Mouse (Mus musculus) intestine, embryonic 14.5 days (tissue): ENCODE results near the gene Dusp18. TPM values are rescaled to one million over a fixed set of nuclear protein-coding genes. Genes with fewer than 3 reads are reported as not detected.

Source experiments
- ATAC-seq: fragments of 200-750 bp; cut with Nextera tagmentation; replicated peaks from 2 replicates; pipeline ENCODE4 v1.8.0; 2017; ENCODE audit warnings: low read depth, moderate number of reproducible peaks, moderate TSS enrichment, moderate library complexity; ENCODE audit not compliant: low FRiP score, low TSS enrichment
- DNase-seq: peaks from one replicate; pipeline ENCODE4 v3.0.0-alpha.2; 2018; ENCODE audit warnings: low spot score
- H3K27ac ChIP-seq: fragments of 300-500 bp; sonication (generic); 2 replicates; pipeline ENCODE4 v1.5.1; 2014; ENCODE audit warnings: low read depth, mild to moderate bottlenecking, control low read depth
- H3K27me3 ChIP-seq: fragments of 300-500 bp; sonication (generic); replicated peaks from 2 replicates; pipeline ENCODE4 v1.6.1; 2014; ENCODE audit warnings: low read length, control low read depth; ENCODE audit not compliant: control insufficient read depth, insufficient read depth
- H3K36me3 ChIP-seq: fragments of 300-500 bp; sonication (generic); 2 replicates; pipeline ENCODE4 v1.6.1; 2014; ENCODE audit warnings: low read length, control low read depth; ENCODE audit not compliant: control insufficient read depth, insufficient read depth
- H3K4me1 ChIP-seq: fragments of 300-500 bp; sonication (generic); replicated peaks from 2 replicates; pipeline ENCODE4 v1.6.1; 2014; ENCODE audit warnings: low read length, control low read depth, mixed read lengths; ENCODE audit not compliant: control insufficient read depth, insufficient read depth
- H3K4me2 ChIP-seq: fragments of 300-500 bp; sonication (generic); 2 replicates; pipeline ENCODE4 v1.6.1; 2014; ENCODE audit warnings: low read length
- H3K4me3 ChIP-seq: fragments of 300-500 bp; sonication (generic); 2 replicates; pipeline ENCODE4 v1.5.1; 2014; ENCODE audit warnings: low read depth, low read length, control low read depth, mixed read lengths
- H3K9ac ChIP-seq: fragments of 300-500 bp; sonication (generic); 2 replicates; pipeline ENCODE4 v1.6.1; 2014; ENCODE audit warnings: mild to moderate bottlenecking, low read length
- H3K9me3 ChIP-seq: fragments of 300-500 bp; sonication (generic); 2 replicates; pipeline ENCODE4 v1.6.1; 2016; ENCODE audit warnings: low read length, control low read depth; ENCODE audit not compliant: control insufficient read depth
- whole genome bisulfite sequencing: fragments of 180-500 bp; shearing (Covaris S2); extraction: QIAGEN DNeasy Blood & Tissue Kit; methylation state at CpG from one replicate; pipeline ENCODE4 v1.1.7; 2014; 5-methylcytosine and 5-hydroxymethylcytosine counted together
- polyA plus RNA-seq: library from polyadenylated mRNA; unstranded; fragments of >200 nt; fragmentation: Nextera tagmentation; extraction: Ambion mirVana; gene quantifications from 2 replicates; pipeline ENCODE4 v1.2.1, GENCODE M21; 2014

The Dusp18 gene
- polyA plus RNA-seq, 1 experiment from 2014 or later, result 8.3 TPM

DNA sequence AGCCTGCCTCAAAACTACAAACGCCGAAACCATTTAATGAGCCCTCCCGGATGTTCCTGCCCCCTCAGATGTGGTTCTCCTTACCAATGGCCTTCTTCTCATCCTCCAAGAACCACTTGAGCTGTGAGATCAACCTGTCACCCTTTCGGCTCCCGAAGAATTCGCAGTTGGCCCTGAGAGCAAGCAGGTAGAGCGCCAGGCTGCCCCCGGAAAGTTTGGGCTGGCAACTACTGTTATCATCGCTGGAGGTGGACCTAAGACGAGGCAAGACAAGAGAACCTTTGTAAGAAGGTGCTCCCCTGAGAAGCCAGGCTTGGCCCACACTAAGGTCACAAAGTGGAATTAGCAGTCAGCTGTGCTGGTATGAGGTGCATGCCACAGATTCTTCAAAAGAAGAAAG lies 30.9 kb downstream of the Dusp18 start:
- peaks cover 29% of the 10 kb centered on the region; the same call in 1 of the 2 replicates for H3K36me3 ChIP-seq
- WGBS, result 93% methylated on average over 10 of the region's 10 CpGs
- H3K4me2 ChIP-seq, result no peak overlapping the region
- no peaks in the 10 kb centered on the region for H3K4me1 ChIP-seq
- no peaks in the 10 kb centered on the region for H3K9me3 ChIP-seq
- H3K4me3 ChIP-seq, result no peak overlapping the region
- DNase-seq (no peak), ATAC-seq (no peak)
- no peaks in the 10 kb centered on the region for H3K27me3 ChIP-seq
- no peak overlapping the region for H3K27ac ChIP-seq
- H3K9ac ChIP-seq, result no peak overlapping the region

DNA sequence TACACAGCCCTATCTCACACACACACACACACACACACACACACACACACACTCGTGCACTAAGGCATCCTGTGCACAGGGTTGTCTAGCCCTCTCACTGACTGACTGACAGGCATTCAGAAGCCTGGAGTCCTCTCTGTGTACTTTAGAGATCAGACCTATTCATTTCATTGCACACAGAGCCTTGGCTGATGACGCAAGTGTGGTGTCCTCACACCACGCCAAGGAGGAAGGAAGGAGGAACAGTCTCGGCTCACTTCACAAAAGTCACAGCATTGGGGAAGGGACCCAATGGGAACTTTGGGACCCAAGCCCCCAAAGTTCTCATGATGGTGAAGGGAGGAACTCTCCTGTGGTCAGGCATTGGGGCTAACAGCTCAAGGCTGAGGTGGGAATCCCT lies 35.0 kb downstream of the Dusp18 start:
- WGBS, result 82% methylated on average over 4 of the region's 4 CpGs
- ATAC-seq (no peak), DNase-seq (no peak)
- H3K4me3 ChIP-seq, result no peak overlapping the region
- H3K27me3 ChIP-seq, result no peaks in the 10 kb centered on the region
- peaks cover 17% of the 10 kb centered on the region; the same call in 1 of the 2 replicates for H3K36me3 ChIP-seq
- no peaks in the 10 kb centered on the region for H3K9me3 ChIP-seq
- peaks cover 7% of the 10 kb centered on the region; the same call in 1 of the 2 replicates for H3K4me1 ChIP-seq
- no peak overlapping the region for H3K9ac ChIP-seq
- no peak overlapping the region for H3K4me2 ChIP-seq
- H3K27ac ChIP-seq, result no peak overlapping the region

DNA sequence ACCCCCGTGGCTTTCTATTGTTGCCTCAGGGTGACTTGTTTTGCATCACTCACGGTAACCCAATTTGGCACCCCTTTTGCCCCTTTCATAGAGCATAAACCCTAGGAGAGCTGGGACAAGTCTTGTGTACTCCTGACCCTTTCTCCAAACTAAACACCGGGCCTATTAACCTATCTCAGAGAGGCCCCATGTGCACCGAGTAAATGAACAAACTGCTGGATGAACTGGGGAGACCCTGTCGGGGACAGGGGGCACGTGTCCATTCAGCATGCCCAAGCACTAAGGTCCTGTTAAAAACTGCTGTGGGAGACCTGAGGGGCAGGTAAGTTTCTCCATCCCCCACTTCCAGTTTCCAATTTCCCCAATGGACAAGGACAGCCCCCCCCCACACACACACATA lies 35.9 kb downstream of the Dusp18 start:
- Histone ChIP-seq H3K4me3 (peak overlapping the region; percentile 49; the same call in 1 of the 2 replicates), H3K4me2 (peak overlapping the region; percentile 65), H3K36me3 (peaks cover 10% of the 10 kb centered on the region; the same call in 1 of the 2 replicates), H3K9ac (peak overlapping the region; percentile 34; the same call in 1 of the 2 replicates), H3K27ac (no peak overlapping the region), H3K27me3 (no peaks in the 10 kb centered on the region), H3K4me1 (peaks cover 7% of the 10 kb centered on the region; the same call in 1 of the 2 replicates), H3K9me3 (no peaks in the 10 kb centered on the region)
- DNase-seq (no peak), ATAC-seq (no peak)
- WGBS, result 39% methylated on average over 6 of the region's 6 CpGs

DNA sequence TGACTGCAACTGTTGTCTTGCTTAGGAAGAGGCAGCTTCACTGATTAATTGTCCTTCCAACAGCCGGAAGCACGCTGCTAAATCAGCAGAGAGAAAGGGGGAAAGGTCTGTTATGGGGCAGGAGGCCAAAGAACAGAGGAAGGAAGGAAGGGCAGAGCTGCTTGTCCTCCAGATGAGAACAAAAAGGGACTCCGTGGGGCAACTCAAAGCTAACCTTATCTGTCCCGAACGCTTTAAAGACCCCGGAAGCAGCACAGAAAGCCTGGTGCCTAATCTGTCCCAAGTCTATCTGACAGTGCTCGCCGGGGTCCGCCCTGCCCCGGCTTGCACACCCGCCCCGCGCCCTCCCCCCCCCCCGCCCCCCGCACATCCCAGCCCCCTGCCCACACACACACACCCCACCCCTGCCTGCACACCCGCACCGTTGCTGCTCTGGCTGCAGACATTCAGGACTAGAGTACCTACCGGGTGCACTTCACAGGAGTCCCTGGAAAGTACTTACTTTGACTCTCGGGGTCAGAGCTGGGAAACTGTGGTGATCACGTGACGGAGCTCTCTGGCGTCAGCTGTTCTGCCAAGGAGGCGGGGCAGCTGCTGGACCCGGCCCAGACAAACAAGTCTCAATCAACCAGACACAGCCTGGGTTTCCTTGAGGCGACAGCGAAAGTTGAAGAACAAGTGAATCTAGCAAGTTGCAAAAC lies 36.6 kb downstream of the Dusp18 start, which contains the start of gene Tcn2:
TSS of gene Tcn2 (minus strand) at position 649 of the 701 bp plus-strand sequence.
- ATAC-seq (peak; percentile 80), DNase-seq (peak; percentile 83)
- Histone ChIP-seq H3K27me3 (no peaks in the 10 kb centered on the region), H3K9ac (peak within 1 kb of the TSS; percentile 39), H3K4me3 (peak within 1 kb of the TSS; percentile 49), H3K4me1 (peaks cover 7% of the 10 kb centered on the region; the same call in 1 of the 2 replicates), H3K27ac (no peak within 1 kb of the TSS), H3K9me3 (no peaks in the 10 kb centered on the region), H3K36me3 (peaks cover 5% of the 10 kb centered on the region; the same call in 1 of the 2 replicates), H3K4me2 (peak within 1 kb of the TSS; percentile 65)
- under 1% methylated on average over 23 of the region's 26 CpGs for WGBS

DNA sequence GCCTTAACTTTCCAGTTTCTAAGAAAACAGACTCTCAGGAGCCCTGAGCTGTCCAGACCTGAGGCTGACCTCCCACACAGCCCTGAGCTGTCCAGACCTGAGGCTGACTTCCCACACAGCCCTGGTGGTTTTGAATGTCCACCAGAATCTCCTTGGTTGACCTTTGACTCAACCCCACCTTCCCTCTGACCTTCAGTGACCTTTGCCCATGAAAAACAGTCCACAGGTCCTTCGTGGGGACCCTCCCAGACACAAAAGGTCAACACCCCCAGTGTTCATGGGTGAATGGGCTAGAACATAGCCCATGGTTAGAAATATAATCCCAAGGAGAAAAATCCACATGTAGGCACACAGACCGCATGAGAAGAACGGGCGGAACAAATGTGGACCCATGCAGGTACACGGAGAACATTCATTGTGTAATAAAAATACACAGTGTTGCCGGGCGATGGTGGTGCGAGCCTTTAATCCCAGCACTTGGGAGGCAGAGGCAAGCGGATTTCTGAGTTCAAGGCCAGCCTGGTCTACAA lies 38.8 kb downstream of the Dusp18 start:
- H3K4me2 ChIP-seq, result no peak overlapping the region
- no peak overlapping the region for H3K4me3 ChIP-seq
- H3K27me3 ChIP-seq, result no peaks in the 10 kb centered on the region
- H3K9ac ChIP-seq, result no peak overlapping the region
- ATAC-seq (no peak), DNase-seq (no peak)
- peaks cover 7% of the 10 kb centered on the region; the same call in 1 of the 2 replicates for H3K4me1 ChIP-seq
- WGBS, result 92% methylated on average over 9 of the region's 9 CpGs
- H3K36me3 ChIP-seq, result no peaks in the 10 kb centered on the region
- no peak overlapping the region for H3K27ac ChIP-seq
- no peaks in the 10 kb centered on the region for H3K9me3 ChIP-seq

DNA sequence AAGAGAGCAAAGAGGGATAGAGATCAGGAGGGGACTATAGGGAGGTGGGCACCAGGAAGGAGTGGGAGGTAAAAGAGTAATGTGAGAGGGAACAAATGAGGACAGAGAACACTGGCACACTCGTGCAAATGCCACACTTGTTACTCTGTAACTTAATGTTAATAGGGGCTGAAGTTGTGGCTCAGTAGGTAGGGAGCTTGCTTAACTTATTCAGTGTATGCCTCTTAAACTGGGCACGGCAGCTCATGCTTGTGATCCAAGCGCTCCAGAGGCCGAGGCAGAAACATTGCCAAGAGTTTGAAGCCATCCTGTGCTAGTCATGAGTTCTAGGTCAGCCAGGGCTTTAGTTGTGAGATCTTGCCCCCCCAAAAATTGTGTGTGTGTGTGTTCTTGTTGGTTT lies 40.1 kb downstream of the Dusp18 start:
- 81% methylated on average over 4 of the region's 4 CpGs for WGBS
- H3K27ac ChIP-seq, result no peak overlapping the region

DNA sequence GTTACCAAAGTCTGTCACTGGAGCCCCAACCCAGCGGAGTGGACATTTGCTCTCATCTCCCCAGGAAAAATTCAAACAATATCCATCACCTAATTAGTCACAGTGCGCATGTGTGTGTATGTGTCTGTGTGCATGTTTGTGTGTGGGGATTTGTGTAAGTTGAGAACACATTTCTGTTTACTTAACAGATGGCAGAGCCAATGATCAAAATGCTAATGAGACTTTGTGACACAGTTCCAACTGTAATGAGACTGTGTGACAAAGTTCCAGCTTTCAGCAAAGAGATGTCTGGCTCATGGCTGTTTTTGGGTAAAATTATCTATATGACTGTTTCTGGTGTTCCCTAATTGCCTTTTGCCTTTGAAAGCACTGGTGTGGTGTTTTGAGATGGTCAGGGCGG lies 41.3 kb downstream of the Dusp18 start:
- WGBS, result 85% methylated on average over 3 of the region's 3 CpGs
- ATAC-seq, result no peak

More for the DNA sequence above, 40.1 kb downstream of the Dusp18 start:
- Histone ChIP-seq H3K4me2 (no peak overlapping the region), H3K9me3 (no peaks in the 10 kb centered on the region), H3K36me3 (no peaks in the 10 kb centered on the region), H3K9ac (no peak overlapping the region), H3K4me1 (peaks cover 7% of the 10 kb centered on the region; the same call in 1 of the 2 replicates), H3K4me3 (no peak overlapping the region), H3K27me3 (no peaks in the 10 kb centered on the region)
- DNase-seq (no peak), ATAC-seq (no peak)

DNA sequence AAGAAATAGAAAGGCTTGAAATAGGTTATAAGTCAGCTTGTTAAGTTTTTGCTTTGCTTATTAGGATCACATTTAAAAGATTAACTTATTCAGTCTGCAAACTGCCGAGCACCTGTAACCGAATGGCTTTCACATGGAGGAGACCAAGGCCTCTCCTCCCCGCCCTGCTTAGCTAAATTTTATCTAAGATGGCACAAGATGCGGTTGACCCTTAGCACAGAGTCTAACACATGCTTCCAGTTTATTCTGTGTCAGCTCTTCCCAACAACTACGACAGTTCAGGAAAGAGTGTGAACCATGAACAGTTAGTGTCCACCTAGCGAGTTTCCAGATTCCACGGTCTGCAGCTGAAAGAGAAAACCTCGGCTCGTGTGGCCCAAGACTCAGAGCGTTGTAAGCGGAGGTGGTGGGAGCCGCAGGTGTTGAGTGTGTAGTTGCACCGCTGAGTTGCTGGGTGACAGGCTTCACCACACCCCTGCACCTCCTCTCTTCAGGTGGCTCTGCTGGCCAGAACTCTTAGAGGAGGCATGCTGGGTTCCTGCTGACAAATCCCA lies 42.4 kb downstream of the Dusp18 start:
- H3K4me1 ChIP-seq, result peaks cover under 1% of the 10 kb centered on the region; the same call in 1 of the 2 replicates
- H3K9me3 ChIP-seq, result no peaks in the 10 kb centered on the region
- DNase-seq, result no peak
- H3K27ac ChIP-seq, result no peak overlapping the region
- no peaks in the 10 kb centered on the region for H3K36me3 ChIP-seq
- H3K4me2 ChIP-seq, result no peak overlapping the region
- ATAC-seq, result no peak
- no peak overlapping the region for H3K9ac ChIP-seq
- no peaks in the 10 kb centered on the region for H3K27me3 ChIP-seq
- H3K4me3 ChIP-seq, result no peak overlapping the region
- 71% methylated on average over 13 of the region's 13 CpGs for WGBS

More for the DNA sequence above, 41.3 kb downstream of the Dusp18 start:
- H3K9ac ChIP-seq, result no peak overlapping the region
- no peaks in the 10 kb centered on the region for H3K27me3 ChIP-seq
- H3K9me3 ChIP-seq, result no peaks in the 10 kb centered on the region
- peaks cover 5% of the 10 kb centered on the region; the same call in 1 of the 2 replicates for H3K4me1 ChIP-seq
- no peak overlapping the region for H3K4me3 ChIP-seq
- H3K27ac ChIP-seq, result no peak overlapping the region
- no peaks in the 10 kb centered on the region for H3K36me3 ChIP-seq
- no peak overlapping the region for H3K4me2 ChIP-seq
- no peak for DNase-seq
